Mouse (Mus musculus) CH12.LX (cell line): ENCODE measurements around the gene Acsl6. TPM values are rescaled to one million over a fixed set of nuclear protein-coding genes. Genes with fewer than 3 reads are reported as not detected.
A peak's percentile ranks its signal among the peaks of the same experiment; 100 is the strongest.

ENCODE experiments used
- DNase-seq: peaks from one replicate; pipeline ENCODE4 v3.0.0-alpha.2; 2013; ENCODE audit errors: extremely low read depth
- H3K27ac ChIP-seq: 2 replicates; pipeline ENCODE4 v1.5.1; 2012; ENCODE audit warnings: low read depth, mild to moderate bottlenecking, control low read depth, moderate library complexity; ENCODE audit not compliant: insufficient read depth
- H3K27me3 ChIP-seq: replicated peaks from 2 replicates; pipeline ENCODE3; 2012; ENCODE audit warnings: inconsistent platforms
- H3K36me3 ChIP-seq, 2 experiments: replicated peaks in 1 of 2; 2 replicates each; pipeline versions ENCODE3 to v1.6.1; 2012; ENCODE audit warnings: inconsistent platforms in 1 of 2, low read length in 1 of 2, mild to moderate bottlenecking in 1 of 2, mixed read lengths in 1 of 2, moderate library complexity in 1 of 2; ENCODE audit not compliant: control insufficient read depth in 1 of 2, insufficient read depth in 1 of 2
- H3K4me1 ChIP-seq, 2 experiments: 2 replicates each; pipeline ENCODE4 v1.6.1; 2012; ENCODE audit warnings: inconsistent platforms in 1 of 2, moderate library complexity in 1 of 2; ENCODE audit not compliant: insufficient read depth in 2 of 2, control insufficient read depth in 1 of 2
- H3K4me2 ChIP-seq: 2 replicates; pipeline ENCODE4 v1.6.1; 2012; ENCODE audit warnings: low read depth, mild to moderate bottlenecking, control low read depth; ENCODE audit not compliant: poor library complexity, insufficient read depth, severe bottlenecking
- H3K4me3 ChIP-seq, 3 experiments: fragments of 150-350 bp in 1 of 3; sonication (generic) in 1 of 3; replicated peaks in 1 of 3; 2 replicates each; pipeline versions ENCODE3 to v1.5.1; 2011 to 2012; ENCODE audit warnings: low read depth in 2 of 3, low read length in 2 of 3, mild to moderate bottlenecking in 2 of 3, moderate library complexity in 2 of 3, control low read depth in 1 of 3, improper control_type of control experiment in 1 of 3, inconsistent platforms in 1 of 3, mixed read lengths in 1 of 3; ENCODE audit not compliant: poor library complexity in 1 of 3
- H3K79me2 ChIP-seq: replicated peaks from 2 replicates; pipeline ENCODE4 v1.6.1; 2012; ENCODE audit warnings: mild to moderate bottlenecking, moderate library complexity; ENCODE audit not compliant: control insufficient read depth, poor library complexity, insufficient read depth, severe bottlenecking; ENCODE audit errors: extremely low read depth
- H3K9ac ChIP-seq: 2 replicates; pipeline ENCODE4 v1.6.1; 2012; ENCODE audit warnings: low read depth, mild to moderate bottlenecking, control low read depth, moderate library complexity; ENCODE audit not compliant: insufficient read depth
- H3K9me3 ChIP-seq: replicated peaks from 2 replicates; pipeline ENCODE3; 2012; ENCODE audit warnings: low read length, inconsistent platforms, mixed read lengths
- CTCF ChIP-seq, 2 experiments: IDR thresholded peaks in 1 of 2; conservative IDR thresholded peaks in 1 of 2; 2 replicates each; pipeline ENCODE4 v1.5.1; 2011 to 2012; ENCODE audit warnings: low read depth in 2 of 2, low read length in 2 of 2, improper control_type of control experiment in 1 of 2, inconsistent platforms in 1 of 2, mild to moderate bottlenecking in 1 of 2, moderate library complexity in 1 of 2
- E2F4 ChIP-seq: IDR thresholded peaks from 2 replicates; pipeline ENCODE4 v1.6.1; 2011; ENCODE audit warnings: low read depth, low read length, improper control_type of control experiment; ENCODE audit not compliant: insufficient replicate concordance
- ELF1 ChIP-seq: IDR thresholded peaks from 2 replicates; pipeline ENCODE4 v1.6.1; 2014; ENCODE audit warnings: low read depth, mild to moderate bottlenecking, inconsistent platforms, low read length, improper control_type of control experiment
- EP300 ChIP-seq: IDR thresholded peaks from 2 replicates; pipeline ENCODE4 v1.6.1; 2011; ENCODE audit warnings: low read length, improper control_type of control experiment
- GABPA ChIP-seq: IDR thresholded peaks from 2 replicates; pipeline ENCODE4 v1.6.1; 2012; ENCODE audit warnings: low read depth, low read length, improper control_type of control experiment, inconsistent platforms; ENCODE audit not compliant: insufficient replicate concordance
- HCFC1 ChIP-seq: IDR thresholded peaks from 2 replicates; pipeline ENCODE4 v1.6.1; 2012; ENCODE audit warnings: low read depth, mild to moderate bottlenecking, inconsistent platforms, low read length, improper control_type of control experiment
- JUN ChIP-seq: IDR thresholded peaks from 2 replicates; pipeline ENCODE4 v1.6.1; 2011; ENCODE audit warnings: low read depth, mild to moderate bottlenecking, low read length, improper control_type of control experiment, moderate library complexity; ENCODE audit not compliant: insufficient read depth
- JUND ChIP-seq: conservative IDR thresholded peaks from 2 replicates; pipeline ENCODE4 v1.6.1; 2011; ENCODE audit warnings: low read depth, low read length, improper control_type of control experiment
- MAZ ChIP-seq: IDR thresholded peaks from 2 replicates; pipeline ENCODE4 v1.6.1; 2012; ENCODE audit warnings: low read depth, mild to moderate bottlenecking, inconsistent platforms, low read length, improper control_type of control experiment, moderate library complexity
- MEF2A ChIP-seq: IDR thresholded peaks from 2 replicates; pipeline ENCODE4 v1.6.1; 2014; ENCODE audit warnings: low read depth, mild to moderate bottlenecking, inconsistent platforms, low read length, improper control_type of control experiment, borderline replicate concordance
- MYC ChIP-seq: IDR thresholded peaks from 2 replicates; pipeline ENCODE4 v1.6.1; 2011; ENCODE audit warnings: low read depth, mild to moderate bottlenecking, improper control_type of control experiment, low read length
- POLR2A ChIP-seq: IDR thresholded peaks from 2 replicates; pipeline ENCODE4 v1.6.1; 2011; ENCODE audit warnings: low read depth, mild to moderate bottlenecking, improper control_type of control experiment, low read length
- POLR2AphosphoS2 ChIP-seq: IDR thresholded peaks from 2 replicates; pipeline ENCODE4 v1.6.1; 2011; ENCODE audit warnings: low read depth, low read length, improper control_type of control experiment
- RAD21 ChIP-seq: IDR thresholded peaks from 2 replicates; pipeline ENCODE4 v1.6.1; 2011; ENCODE audit warnings: low read depth, mild to moderate bottlenecking, low read length, improper control_type of control experiment, moderate library complexity
- SIN3A ChIP-seq: IDR thresholded peaks from 2 replicates; pipeline ENCODE4 v1.6.1; 2012; ENCODE audit warnings: low read length, improper control_type of control experiment, inconsistent platforms
- SMC3 ChIP-seq: IDR thresholded peaks from 2 replicates; pipeline ENCODE4 v1.6.1; 2011; ENCODE audit warnings: low read depth, low read length, improper control_type of control experiment
- dilution Hi-C: fragments of 300-500 bp; cut with MboI; formaldehyde crosslinking; loops from 2 replicates; pipeline ENCODE4 v1.14.3; 2020; ENCODE audit warnings: low sequenced_read_pairs; ENCODE audit not compliant: extremely low pct_unique_long_range_greater_than_20kb, extremely low pct_ligation_motif_present
- in situ Hi-C: fragments of 300-500 bp; cut with MboI; formaldehyde crosslinking; loops from 3 replicates; pipeline ENCODE4 v1.14.3; 2019; ENCODE audit warnings: low sequenced_read_pairs, low pct_ligation_motif_present, low pct_unique_long_range_greater_than_20kb, mixed read lengths
- polyA plus RNA-seq: library from polyadenylated mRNA; unstranded; fragments of >175 nt; gene quantifications from 2 replicates; pipeline ENCODE4 v1.2.1, GENCODE M21; 2012; ENCODE audit warnings: low read depth; ENCODE audit not compliant: insufficient read length
- total RNA-seq, 2 experiments: library from RNA; depleted of rRNA; stranded (reverse); fragments of 300-350 nt in 1 of 2; fragments of >200 nt in 1 of 2; gene quantifications; 2 replicates each; pipeline ENCODE4 v1.2.3; 2012 to 2014

Acsl6 gene
- total and polyA plus RNA-seq, 3 experiments = 74.1 to 222 (median 96.9) TPM

- in situ Hi-C loops = no loop called here
- dilution Hi-C loops = no loop called here
- peak; percentile 52 for DNase-seq
- Histone ChIP-seq H3K9me3 (peaks cover 3% of the 10 kb centered on the region), H3K4me3 (no peak overlapping the region), H3K36me3 (no peaks in the 10 kb centered on the region), H3K27me3 (no peaks in the 10 kb centered on the region), H3K27ac (no peak overlapping the region), H3K4me1 (peaks cover 0 to 20% of the 10 kb centered on the region in 2 experiments; a peak in 2 of 4 replicates), H3K4me2 (no peak overlapping the region)
- TF ChIP-seq GABPA = no peak
- TF ChIP-seq CTCF (conservative IDR thresholded peaks at IDR 0.05 in 1 of 2, IDR thresholded peaks at IDR 0.05 in 1 of 2; ENCODE audit: low read depth in 2 of 2, low read length in 2 of 2) = peak; percentile 68 to 92
- no peak for TF ChIP-seq POLR2A
- TF ChIP-seq EP300 = no peak
- TF ChIP-seq JUND = no peak
- TF ChIP-seq JUN = no peak
- TF ChIP-seq RAD21 = peak; percentile 33
- no peak for TF ChIP-seq MEF2A
- peak; percentile 45 for TF ChIP-seq SMC3
- TF ChIP-seq E2F4 = no peak
- no peak for TF ChIP-seq MAZ
- TF ChIP-seq SIN3A = no peak
- TF ChIP-seq, all 38 proteins: peak for 3
- H3K9ac ChIP-seq = no peak overlapping the region
- no peaks in the 10 kb centered on the region for H3K79me2 ChIP-seq
These were observed 40.1 kb upstream of the Acsl6 start for GRCm38 (mm10) chr11:54263405-54264031.

- Histone ChIP-seq H3K27ac (no peak overlapping the region), H3K27me3 (no peaks in the 10 kb centered on the region), H3K36me3 (no peaks in the 10 kb centered on the region), H3K79me2 (no peaks in the 10 kb centered on the region), H3K9ac (no peak overlapping the region), H3K4me3 (no peak overlapping the region), H3K9me3 (peaks cover 3% of the 10 kb centered on the region), H3K4me2 (no peak overlapping the region), H3K4me1 (peaks cover 0 to 28% of the 10 kb centered on the region in 2 experiments; a peak in 3 of 4 replicates)
- peak; percentile 70 for TF ChIP-seq MYC
- peak; percentile 83 for TF ChIP-seq RAD21
- TF ChIP-seq ELF1 = peak; percentile 74
- TF ChIP-seq HCFC1 = no peak
- TF ChIP-seq SMC3 = peak; percentile 88
- TF ChIP-seq POLR2AphosphoS2 = no peak
- TF ChIP-seq CTCF (conservative IDR thresholded peaks at IDR 0.05 in 1 of 2, IDR thresholded peaks at IDR 0.05 in 1 of 2; ENCODE audit: low read depth in 2 of 2, low read length in 2 of 2) = peak; percentile 95 to 100
- in situ Hi-C loops (no loop called here), dilution Hi-C loops (no loop called here)
- peak; percentile 85 for DNase-seq
These were observed 39.1 kb upstream of the Acsl6 start for GRCm38 (mm10) chr11:54264542-54264941.
